Mouse (Mus musculus): Measurements from ENCODE around the gene Sp2. TPM values are rescaled to one million over a fixed set of nuclear protein-coding genes. Genes with fewer than 3 reads are reported as not detected.
A peak's percentile ranks its signal among the peaks of the same experiment; 100 is the strongest.

Gene Sp2
- total and polyA plus RNA-seq, 3 experiments: 1.1 to 21.0 (median 2.8) TPM

DNA sequence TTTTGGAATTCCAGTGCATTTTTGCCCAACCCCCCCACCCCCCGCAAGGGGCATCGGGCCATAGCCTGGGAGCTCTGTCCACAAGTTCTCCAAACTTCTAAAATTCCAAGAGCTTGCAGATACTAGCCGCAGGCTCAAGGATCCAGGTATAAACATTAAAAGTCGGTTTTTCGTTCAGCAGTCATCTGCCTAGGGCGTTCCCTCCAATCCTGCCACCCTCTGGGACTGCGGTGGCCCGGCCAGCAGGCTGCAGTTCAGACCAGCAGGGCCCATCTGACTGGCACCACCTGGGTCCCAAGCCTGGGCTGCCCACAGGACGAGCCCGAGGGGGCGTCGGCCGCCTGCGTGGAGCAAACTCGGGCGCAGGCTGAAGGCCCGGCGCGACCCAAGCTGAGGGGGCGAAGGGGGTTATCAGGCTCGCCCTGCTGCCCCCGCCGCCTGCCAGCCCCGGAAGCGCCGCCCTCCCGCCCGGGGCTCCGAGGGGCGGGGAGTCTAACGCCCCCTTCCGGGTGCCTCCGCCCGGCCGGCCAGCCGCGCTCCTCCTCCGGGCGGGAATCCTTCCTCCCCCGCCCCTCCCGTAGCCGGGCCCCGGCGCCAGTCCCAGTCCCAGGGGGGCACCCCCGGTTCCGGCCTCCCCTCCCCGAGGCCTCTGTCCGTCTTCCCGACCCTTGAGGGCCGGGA is 5.7 kb downstream of the Sp2 start (continued):
- TF ChIP-seq USF2 (conservative IDR thresholded peaks at IDR 0.05; ENCODE audit: low read depth, low read length) (no peak), CHD2 (IDR thresholded peaks at IDR 0.05; ENCODE audit: low read length) (no peak), ZNF384 (IDR thresholded peaks at IDR 0.05; ENCODE audit: low read depth, low read length) (no peak), MXI1 (IDR thresholded peaks at IDR 0.05; ENCODE audit: low read depth, low read length) (peak; percentile 84), GABPA (IDR thresholded peaks at IDR 0.05; ENCODE audit: insufficient replicate concordance, low read depth, low read length) (no peak), ELF1 (IDR thresholded peaks at IDR 0.05; ENCODE audit: low read depth, low read length) (peak; percentile 93), CHD1 (IDR thresholded peaks at IDR 0.05; ENCODE audit: low read depth, low read length) (0 out of 2 replicates have a peak, but pooled peaks have one; percentile 41), JUN (IDR thresholded peaks at IDR 0.05; ENCODE audit: insufficient read depth, low read depth, low read length) (no peak), POLR2AphosphoS2 (IDR thresholded peaks at IDR 0.05; ENCODE audit: low read depth, low read length) (no peak), KAT2A (IDR thresholded peaks at IDR 0.05; ENCODE audit: insufficient replicate concordance, low read length) (no peak), SMC3 (IDR thresholded peaks at IDR 0.05; ENCODE audit: low read depth, low read length) (no peak), MAZ (IDR thresholded peaks at IDR 0.05; ENCODE audit: low read depth, low read length) (peak; percentile 75; the same call in 1 of the 2 replicates), ZKSCAN1 (IDR thresholded peaks at IDR 0.05; ENCODE audit: borderline replicate concordance, low read depth, low read length) (no peak), SIN3A (IDR thresholded peaks at IDR 0.05; ENCODE audit: low read length) (no peak), ETS1 (conservative IDR thresholded peaks at IDR 0.05; ENCODE audit: low read depth, low read length) (no peak), MAFK (IDR thresholded peaks at IDR 0.05; ENCODE audit: insufficient replicate concordance, low read length) (no peak), RCOR1 (conservative IDR thresholded peaks at IDR 0.05; ENCODE audit: low read depth, low read length) (no peak), JUND (conservative IDR thresholded peaks at IDR 0.05; ENCODE audit: low read depth, low read length) (no peak), MEF2A (IDR thresholded peaks at IDR 0.05; ENCODE audit: borderline replicate concordance, low read depth, low read length) (peak; percentile 32; the same call in 1 of the 2 replicates), EP300 (IDR thresholded peaks at IDR 0.05; ENCODE audit: low read length) (no peak; the same call in 1 of the 2 replicates), CTCF (conservative IDR thresholded peaks at IDR 0.05 in 1 of 2, IDR thresholded peaks at IDR 0.05 in 1 of 2; ENCODE audit: low read depth in 2 of 2, low read length in 2 of 2) (no peak; a peak in 1 of 4 replicates)

GRCm38 (mm10) chr11:96976379-96976687 is 6.4 kb downstream of the Sp2 start:
- no peaks in the 10 kb centered on the region for H3K27me3 ChIP-seq (replicated peaks)
- no peak for TF ChIP-seq ZNF384 (IDR thresholded peaks at IDR 0.05; ENCODE audit: low read depth, low read length)
- TF ChIP-seq HCFC1 (IDR thresholded peaks at IDR 0.05; ENCODE audit: low read depth, low read length): no peak
- TF ChIP-seq POLR2AphosphoS2 (IDR thresholded peaks at IDR 0.05; ENCODE audit: low read depth, low read length): no peak
- no peak for TF ChIP-seq JUND (conservative IDR thresholded peaks at IDR 0.05; ENCODE audit: low read depth, low read length)
- in situ Hi-C loops (cut with MboI; ENCODE audit: low pct_ligation_motif_present, low pct_unique_long_range_greater_than_20kb, low sequenced_read_pairs): no loop called here
- H3K79me2 ChIP-seq (replicated peaks; ENCODE audit: control insufficient read depth, extremely low read depth, insufficient read depth, poor library complexity, severe bottlenecking): peaks cover 38% of the 10 kb centered on the region
- H3K9ac ChIP-seq (ENCODE audit: insufficient read depth, low read depth): peak overlapping the region; percentile 88
- H3K4me1 ChIP-seq (ENCODE audit: control insufficient read depth in 1 of 2, insufficient read depth in 2 of 2): peaks cover 20 to 55% of the 10 kb centered on the region in 2 experiments
- dilution Hi-C loops (cut with MboI; ENCODE audit: extremely low pct_ligation_motif_present, extremely low pct_unique_long_range_greater_than_20kb, low sequenced_read_pairs): no loop called here
- DNase-seq (ENCODE audit: extremely low read depth): no peak
- no peak overlapping the region for H3K27ac ChIP-seq (ENCODE audit: insufficient read depth, low read depth)
- peak overlapping the region; percentile 86 for H3K4me2 ChIP-seq (ENCODE audit: insufficient read depth, low read depth, poor library complexity, severe bottlenecking)
- H3K36me3 ChIP-seq (replicated peaks in 1 of 2; ENCODE audit: control insufficient read depth in 1 of 2, insufficient read depth in 1 of 2, low read length in 1 of 2): peaks cover 0 to 26% of the 10 kb centered on the region in 2 experiments
- H3K9me3 ChIP-seq (replicated peaks; ENCODE audit: low read length): no peaks in the 10 kb centered on the region
- peak overlapping the region; percentile 78 to 93 (median 88) for H3K4me3 ChIP-seq (replicated peaks in 1 of 3; ENCODE audit: low read depth in 2 of 3, low read length in 2 of 3, poor library complexity in 1 of 3)

Data from CH12.LX (cell line).